Mouse (Mus musculus) frontal cortex, adult (tissue): ENCODE results near the gene Rcl1.

Source experiments
- ATAC-seq: cut with Nextera tagmentation; 2 replicates; pipeline ENCODE4 v1.9.2; 2017; ENCODE audit warnings: mild to moderate bottlenecking, moderate library complexity, mixed read lengths; ENCODE audit not compliant: low TSS enrichment

Gene Rcl1

DNA sequence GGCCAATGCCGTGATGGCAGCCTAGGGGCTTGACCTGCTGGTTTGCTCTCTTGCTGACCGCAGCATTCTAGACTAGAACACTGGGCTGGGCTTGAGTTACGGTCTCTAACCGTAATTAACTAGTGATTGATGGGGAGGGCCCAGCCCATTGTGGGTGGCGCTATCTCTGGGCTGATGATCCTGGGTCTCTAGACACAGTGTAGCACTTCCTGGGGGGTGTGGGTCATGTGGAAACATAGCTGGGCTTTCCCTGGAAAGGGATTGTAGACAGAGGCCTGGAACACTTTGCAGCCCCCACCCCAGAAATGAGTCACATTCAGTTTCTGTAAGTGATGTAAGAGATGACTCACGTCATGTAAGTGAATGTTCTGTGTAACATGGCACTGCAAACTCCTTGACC is 48.9 kb downstream of the Rcl1 start:
- no peak for ATAC-seq

DNA sequence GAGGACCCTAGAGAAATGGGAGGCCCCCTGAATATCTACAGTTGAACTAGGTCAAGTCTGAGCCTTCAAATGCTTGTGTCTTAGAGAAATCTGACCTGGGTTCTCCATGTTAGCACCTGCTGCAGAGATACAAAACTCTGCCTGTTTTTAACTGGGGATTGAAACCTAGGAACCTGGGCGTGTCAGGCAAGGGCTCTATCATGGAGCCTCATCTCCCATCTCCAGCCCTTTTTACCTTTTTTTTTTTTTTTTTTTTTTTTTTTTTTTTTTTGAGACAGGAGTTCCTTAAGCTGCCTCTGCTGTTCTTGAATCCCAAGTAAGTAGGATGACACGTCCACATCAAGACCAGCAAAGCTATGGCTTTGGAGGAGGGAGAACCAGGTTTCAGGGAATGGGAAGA is 50.3 kb downstream of the Rcl1 start:
- no peak for ATAC-seq

DNA sequence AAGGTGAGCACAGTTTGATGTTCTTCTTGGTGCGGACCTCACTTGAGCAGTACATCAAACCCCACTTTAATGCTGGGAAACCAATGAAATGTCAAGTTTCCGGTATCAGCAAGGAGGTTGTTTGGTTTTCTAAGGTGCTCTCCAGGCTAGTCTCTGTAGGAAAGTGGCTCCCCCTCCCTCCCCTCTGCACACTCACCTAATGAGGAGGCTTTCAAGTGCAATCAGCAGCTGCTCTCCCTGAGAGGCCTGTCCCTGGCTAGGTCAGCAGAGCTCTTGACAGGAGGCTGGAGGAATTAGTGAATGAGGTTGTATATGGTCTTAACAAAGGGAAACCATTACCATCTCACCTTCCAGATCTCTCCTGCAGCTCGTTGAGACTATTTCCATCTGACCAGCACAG is 54.4 kb downstream of the Rcl1 start:
- no peak for ATAC-seq

DNA sequence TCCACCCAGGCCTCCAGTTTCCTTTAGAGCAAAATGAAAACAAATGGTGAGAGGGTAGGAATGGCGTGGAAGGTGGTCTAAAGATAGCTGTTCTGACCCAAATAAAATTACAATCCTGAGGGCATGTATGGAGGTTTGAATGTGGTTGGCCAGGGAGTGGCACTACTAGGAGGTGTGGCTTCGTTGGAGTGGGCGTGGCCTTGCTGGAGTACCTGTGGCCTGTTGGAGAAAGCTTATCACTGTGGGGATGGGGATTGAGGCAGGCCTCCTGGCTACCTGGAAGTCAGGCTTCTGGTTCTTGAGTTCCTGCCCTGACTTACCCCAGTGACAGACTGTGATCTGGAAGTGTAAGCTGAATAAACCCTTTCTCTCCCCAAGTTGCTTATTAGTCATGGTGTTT is 55.2 kb downstream of the Rcl1 start:
- no peak for ATAC-seq

DNA sequence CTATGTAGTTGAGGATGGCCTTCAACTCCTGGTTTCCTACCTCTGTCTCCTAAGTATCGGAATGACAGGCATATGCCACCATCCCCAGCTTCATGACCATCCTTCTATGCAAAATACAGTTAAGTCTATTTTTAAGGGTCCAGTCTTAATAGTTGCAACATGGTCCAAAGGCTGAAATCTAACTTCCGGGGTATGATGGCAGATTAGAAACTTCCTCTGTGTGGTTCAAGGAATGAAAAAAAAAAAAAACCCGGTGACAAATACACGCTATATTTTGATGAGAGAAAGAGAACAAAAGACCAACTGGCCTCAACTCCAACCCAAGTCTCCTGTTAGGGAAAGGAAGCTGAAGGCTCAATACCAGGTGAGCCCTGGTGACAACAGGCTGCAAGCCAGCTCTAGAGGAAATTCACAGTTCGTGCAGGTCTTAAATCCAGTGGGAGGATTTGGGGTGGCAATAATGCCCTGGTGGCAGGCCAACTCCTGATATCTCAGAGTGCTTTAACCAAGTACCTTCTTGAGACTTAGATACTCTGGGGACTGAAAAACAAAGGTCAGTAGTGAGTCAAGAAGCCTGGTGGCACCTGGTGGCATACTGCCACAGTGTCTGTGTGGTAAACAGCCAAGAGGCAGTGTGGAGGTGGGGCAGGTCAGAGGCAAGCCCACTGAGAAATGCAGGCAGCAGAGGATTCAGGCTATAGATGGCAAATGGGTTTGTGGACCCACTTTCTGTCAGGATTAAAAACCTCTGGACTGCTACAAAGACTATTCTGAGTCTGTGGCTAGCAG is 56.7 kb downstream of the Rcl1 start:
- no peak for ATAC-seq

DNA sequence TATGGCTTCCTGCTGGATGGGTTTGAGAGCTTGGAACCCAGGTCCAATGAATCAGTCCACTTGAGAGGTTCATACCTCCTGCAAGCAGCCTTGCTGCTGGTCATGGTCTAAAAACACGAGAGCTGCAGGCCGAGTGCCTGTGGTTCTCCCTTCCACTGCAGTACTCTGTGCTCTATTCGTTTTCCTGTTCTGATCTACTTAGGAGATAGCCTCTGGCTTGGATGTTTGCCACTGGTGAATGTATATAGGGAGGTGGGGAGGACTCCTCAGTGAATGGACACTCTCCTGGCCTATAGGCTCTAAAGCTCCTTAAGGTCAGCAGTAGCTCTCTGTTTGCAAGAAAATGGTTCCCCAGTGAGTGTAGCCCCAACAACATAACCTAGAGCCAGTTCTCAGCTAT is 57.3 kb downstream of the Rcl1 start:
- no peak for ATAC-seq

DNA sequence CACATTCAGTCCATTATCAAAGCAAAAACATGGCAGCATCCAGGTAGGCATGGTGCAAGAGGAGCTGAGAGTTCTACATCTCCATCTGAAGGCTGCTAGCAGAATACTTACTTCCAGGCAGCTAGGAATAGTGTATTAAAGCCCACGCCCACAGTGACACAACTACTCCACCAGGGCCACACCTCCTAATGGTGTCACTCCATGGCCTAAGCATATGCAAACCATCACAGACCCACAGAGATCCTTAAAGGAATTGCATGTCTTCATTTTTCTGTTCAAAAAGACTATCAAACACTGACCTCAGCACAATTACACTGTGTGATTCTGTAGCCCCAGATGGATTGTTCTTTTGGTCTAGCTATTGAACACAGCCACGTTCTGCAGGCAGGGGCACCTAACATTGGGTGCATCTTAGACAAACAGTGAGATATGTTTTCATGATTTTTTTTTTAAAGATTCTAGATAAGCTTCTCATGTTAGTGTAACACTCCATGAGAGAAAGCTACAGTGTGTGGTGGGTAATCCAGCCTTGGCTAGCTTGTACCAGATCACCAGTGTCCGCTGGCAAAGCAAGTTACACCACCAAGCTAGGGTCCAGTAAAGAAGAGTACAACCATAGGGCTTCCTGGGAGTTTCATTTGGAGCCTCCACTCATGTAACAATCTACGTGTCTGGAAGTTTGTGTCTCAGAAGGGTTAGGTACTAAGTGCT is 62.8 kb downstream of the Rcl1 start:
- ATAC-seq, result no peak

DNA sequence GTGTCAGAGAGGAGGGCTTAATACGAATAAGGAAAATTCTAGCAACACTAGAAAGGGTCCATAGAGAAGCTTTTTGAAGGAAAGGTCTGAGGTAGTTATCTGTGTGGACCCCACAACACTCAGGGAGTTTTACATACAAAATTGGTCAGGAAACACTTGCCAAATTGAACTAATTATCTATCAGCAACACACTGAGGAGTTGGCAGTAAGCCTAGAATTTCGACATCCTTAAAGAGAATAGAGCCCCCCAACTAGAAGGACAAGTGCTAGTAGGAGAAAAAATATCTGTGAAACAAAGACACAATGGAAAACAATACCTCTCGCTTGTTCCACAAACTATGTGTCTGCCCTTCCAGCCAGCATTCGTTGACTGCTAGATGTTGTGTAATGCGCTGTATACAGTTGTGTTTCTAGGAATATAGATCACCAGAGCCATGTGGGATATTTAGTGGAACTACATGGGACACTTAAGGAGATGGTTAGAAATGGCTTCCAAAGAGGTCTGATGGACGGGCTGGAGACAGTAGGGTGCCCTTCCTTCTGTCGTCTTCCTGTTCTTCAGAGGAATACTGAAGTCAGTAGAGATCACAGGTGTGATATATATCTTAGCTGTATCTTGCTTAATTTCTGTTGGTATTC is 63.5 kb downstream of the Rcl1 start:
- ATAC-seq, result no peak

DNA sequence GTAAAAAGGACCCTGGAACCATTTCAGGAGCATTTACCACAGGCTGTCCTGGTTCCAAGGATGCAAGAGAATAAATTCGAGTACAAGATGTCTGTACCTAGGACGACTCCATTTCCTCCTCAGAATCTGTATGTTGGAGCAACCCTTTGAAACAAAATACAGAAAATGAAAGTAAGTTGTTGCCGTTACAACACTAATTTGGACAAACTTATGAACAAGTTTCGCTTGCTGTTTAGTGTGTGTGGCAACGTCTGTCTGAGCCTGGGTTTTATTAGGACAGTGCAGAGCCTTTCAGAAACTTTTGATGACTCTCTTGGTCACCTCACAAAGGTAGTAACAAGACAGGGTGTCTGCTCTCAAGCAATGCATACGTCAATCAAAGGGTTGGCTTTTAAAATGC is 66.8 kb downstream of the Rcl1 start:
- ATAC-seq, result no peak

DNA sequence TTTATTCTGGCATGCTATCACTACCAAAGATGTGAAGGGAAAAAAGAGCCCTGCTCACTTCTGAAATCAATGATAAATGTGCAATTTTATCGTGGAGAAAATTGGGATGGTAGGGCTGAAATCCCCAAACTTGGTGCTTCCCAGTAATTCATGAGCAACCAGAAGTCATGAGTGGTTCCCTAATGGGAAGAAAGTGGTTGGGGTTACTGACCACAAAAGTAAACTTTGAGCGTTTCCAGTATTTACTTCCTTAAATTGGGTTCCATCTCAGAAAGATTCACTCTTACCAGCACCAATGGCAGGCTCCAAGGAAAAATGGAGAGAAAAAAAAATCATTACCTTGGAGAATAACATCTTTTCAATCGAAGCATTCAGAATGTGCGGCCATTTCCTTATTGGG is 79.2 kb downstream of the Rcl1 start:
- ATAC-seq, result no peak

DNA sequence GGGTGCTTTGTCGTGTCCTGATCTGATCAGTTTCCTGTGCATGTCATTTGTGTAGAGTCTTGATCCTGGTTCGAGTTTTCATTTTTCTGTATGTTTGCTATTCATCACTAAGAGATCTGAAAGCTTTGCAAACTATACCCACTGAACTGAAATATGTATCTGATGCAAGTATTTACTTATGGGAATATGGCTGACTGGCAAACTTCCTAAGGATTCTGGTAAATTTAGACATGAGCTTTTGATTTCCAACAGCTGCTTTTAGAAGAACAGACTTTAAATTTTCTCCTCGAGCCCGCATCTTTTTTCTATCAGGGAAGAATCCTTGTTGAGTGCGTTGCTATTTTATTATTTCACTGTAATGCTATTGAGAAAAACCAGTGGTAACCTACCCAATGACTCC is 81.0 kb downstream of the Rcl1 start:
- no peak for ATAC-seq

DNA sequence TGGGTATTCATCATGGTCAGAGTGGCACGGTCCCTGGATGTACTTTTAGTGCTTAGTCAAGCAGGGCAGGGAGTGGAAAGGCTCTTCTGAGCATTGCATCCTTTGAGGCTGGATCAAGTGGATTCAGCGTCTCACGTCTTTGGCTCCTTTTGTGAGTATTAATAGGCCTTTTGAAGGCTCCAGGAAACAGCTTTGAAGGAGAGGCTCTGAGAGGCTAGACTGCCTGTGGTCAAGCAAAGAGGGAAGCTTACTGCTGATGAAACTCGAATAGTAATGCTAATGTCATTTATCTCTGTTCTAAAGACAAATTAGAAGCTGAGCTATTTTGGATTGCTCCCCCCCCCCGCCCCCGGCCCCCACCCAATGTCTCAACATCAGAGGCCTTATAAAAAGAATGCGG is 83.9 kb downstream of the Rcl1 start:
- no peak for ATAC-seq

DNA sequence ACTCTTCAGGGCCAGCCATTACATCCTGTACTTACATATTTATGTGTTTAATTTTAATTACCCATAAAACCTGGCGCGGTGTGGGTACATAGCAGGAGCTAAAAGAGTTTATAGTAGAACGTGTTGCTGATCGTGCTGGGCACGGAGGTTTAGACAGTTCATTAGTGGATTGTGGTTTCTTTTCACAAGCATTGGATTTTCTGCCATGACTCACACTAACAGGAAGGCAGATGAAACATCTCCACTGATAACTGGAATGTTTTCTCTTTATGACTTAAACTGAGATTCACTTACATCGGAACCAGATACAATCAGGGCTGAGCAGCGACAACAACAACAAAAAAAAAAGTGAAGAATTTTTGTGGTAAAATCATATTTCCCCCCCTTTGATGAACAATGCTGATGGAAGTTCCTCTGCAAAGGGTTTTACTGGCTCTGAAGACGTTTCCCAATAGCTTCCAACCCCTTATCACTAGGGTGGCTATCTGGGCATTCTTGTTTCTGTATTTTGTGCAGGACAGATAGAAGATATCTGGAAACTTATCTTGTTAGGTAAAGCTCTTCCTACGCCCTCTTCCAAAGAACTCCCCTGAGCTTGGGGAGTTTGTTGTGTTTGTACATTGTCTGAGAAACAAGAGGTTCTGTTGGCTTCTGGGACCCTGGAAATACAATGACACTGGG is 84.5 kb downstream of the Rcl1 start:
- no peak for ATAC-seq

DNA sequence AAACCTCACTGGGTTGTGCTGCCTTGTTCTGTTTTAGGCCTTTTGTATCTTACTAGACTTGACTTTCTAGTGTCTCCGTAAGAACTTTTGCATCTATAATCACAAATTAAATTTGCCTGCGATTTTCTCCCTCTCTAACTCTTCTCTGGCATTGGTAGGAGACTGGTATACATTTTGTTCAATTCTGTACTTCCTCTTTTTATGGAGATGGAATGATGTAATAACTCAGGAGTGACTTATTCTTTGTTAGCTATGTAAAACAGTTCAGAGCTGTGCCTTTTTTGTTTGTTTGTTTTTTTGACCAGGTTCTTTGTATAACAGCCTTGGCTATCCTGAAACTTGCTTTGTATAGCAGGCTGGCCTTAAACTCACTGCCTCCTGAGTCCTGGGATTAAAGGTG is 87.7 kb downstream of the Rcl1 start:
- ATAC-seq, result no peak
